Mouse (Mus musculus) neural tube, embryonic 10.5 days (tissue): ENCODE measurements around the gene Ifi214.
"Not testable (repeated sequence)": the region's sequence is repeated elsewhere in the genome, so short reads cannot be mapped to it uniquely, and the experiment has no call there.

Experiments used
- DNase-seq: peaks from one replicate; pipeline ENCODE4 v3.0.0-alpha.2; 2017; ENCODE audit warnings: low spot score; ENCODE audit errors: extremely low spot score

Gene Ifi214

GRCm38 (mm10) chr1:173535791-173536190 lies at the start of gene Ifi214:
Gene Ifi214 (minus strand): TSS chr1:173535957.
- DNase-seq, result not testable (repeated sequence)

DNA sequence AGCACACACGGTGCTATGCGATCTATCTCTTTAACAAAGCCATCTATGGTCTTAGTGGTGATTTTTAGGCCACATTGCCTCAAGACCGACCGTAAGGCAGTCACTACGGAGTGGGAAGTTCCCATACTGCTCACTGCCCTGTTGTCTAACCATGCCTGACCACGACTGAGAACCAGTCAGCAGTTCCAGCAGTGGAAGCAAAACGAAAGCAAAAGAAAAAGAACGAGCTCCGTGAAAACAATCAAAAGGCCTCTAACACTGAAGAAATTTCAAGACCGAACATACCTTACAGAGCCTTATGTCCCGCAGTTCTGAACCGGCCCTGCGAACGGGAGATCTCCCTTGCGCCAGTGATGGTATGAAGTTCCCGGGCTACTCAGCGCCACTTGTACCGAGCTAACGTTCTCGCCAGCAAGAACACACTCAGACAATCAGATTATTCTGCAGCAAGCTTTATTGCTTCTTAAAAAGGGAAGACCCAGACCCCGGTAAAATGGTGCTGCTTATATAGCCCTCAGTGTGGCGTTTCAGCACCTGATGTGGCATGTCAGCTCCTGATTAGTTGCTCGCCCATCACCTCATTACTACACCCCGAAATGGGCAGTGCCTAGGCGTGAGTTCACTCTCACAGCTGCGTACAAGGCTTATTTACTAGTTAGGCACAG lies 44.3 kb upstream of the Ifi214 start:
- DNase-seq, result no peak

GRCm38 (mm10) chr1:173579079-173579478 lies 43.3 kb upstream of the Ifi214 start:
- no peak for DNase-seq

DNA sequence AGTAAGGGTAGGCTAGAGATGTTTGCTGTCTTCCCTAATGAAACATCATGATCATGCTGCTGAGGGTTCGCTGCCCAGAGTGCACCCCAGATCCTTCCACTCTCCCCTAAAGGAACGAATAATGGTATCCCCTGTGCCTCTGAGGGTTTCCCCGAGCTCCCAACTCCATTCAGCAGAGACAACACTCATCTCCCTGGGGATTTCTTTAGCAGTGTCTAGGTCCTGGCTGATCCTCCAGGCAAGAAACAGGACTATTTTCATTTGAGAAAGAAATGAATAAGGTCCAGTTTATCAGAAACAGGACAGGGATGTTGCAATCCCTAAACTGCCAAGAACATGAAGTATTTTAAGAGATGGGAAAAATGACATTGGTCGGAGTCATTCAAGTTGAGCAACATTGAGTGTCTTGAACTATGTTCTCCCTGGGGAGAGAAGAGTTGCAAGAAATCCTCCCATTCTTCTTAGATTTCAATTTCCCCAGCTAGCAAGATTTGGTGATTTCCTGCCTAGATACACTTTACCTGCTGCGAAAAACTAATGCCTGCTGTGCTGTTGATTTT lies 14.8 kb upstream of the Ifi214 start:
- DNase-seq, result not testable (repeated sequence)

GRCm38 (mm10) chr1:173548798-173549197 lies 13.0 kb upstream of the Ifi214 start:
- not testable (repeated sequence) for DNase-seq

DNA sequence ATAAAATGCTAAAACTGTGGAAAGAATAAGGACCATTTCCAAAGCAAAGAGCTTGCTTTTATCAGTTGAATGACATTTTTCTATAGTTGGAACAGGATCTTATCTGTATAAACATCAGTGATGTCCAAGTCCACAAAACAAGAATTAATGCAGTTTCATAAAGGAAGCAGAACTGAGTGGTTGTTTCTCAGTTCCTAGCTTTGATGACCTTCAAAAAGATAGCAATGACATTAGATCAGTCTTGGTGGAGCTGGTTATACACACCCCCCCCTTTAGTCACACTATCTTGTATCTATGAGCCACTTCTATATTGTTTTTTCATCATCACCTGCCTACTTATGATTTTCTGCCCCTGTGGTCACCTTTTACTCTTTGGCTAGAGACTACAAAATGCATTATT lies 14.3 kb downstream of the Ifi214 start:
- no peak for DNase-seq

GRCm38 (mm10) chr1:173510595-173510994 lies 25.2 kb downstream of the Ifi214 start:
- DNase-seq, result not testable (repeated sequence)

DNA sequence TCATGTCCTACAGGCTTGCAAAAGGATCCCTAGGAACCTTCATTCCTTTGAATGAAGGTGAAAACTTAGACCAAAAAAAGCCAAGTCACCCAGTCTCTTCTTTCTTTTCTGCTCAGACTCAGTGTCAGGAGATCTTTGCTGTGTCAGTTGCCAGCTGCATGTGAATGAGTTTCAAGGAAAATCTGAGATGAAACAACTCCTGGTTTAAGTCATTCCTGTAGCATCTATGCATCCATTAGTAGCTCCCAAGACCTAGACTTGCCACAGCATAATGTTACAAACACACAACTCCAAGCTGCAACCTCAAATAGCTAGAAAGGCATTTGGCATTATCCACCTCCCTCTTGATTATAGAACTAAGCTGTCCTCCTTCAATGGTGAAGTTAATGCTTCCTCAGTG lies 44.3 kb downstream of the Ifi214 start:
- not testable (repeated sequence) for DNase-seq

- not testable (repeated sequence) for DNase-seq
Measured at GRCm38 (mm10) chr1:173490812-173491480, 44.8 kb downstream of the Ifi214 start, which contains the start of gene Ifi206. Gene Ifi206 (minus strand): TSS chr1:173491041.

- DNase-seq, result not testable (repeated sequence)
Measured at GRCm38 (mm10) chr1:173481182-173481574, 54.6 kb downstream of the Ifi214 start.

DNA sequence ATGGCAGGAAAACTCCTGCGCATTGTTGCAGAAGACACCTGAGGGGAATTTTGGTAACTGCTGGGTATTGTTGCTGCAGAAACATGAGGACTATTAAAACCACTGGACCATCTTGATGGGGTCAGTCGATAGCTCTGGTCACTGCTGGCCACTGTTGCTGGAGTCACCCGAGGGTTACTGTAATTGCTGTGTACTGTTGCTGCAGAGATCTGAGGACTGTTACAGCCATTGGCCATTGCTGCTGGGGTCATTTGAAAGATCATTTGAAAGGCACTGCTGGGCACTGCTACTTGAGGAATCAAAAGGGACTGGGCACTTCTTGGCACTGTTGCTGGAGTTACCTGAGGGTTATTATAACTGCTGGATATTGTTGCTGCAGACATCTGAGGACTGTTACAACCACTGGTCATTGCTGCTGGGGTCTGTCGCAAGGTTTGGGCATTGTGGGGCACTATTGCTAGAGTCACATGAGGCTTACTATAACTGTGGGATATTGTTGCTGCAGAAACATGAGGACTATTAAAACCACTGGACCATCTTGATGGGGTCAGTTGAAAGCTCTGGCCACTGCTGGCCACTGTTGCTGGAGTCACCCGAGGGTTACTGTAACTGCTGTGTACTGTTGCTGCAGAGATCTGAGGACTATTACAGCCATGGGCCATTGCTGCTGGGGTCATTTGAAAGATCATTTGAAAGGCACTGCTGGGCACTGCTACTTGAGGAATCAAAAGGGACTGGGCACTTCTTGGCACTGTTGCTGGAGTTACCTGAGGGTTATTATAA lies 55.2 kb downstream of the Ifi214 start:
- not testable (repeated sequence) for DNase-seq
